Mouse (Mus musculus) urinary bladder, postnatal 4 days (tissue): Measurements from ENCODE around the gene Dnah5.

Experiments used
- DNase-seq, 2 experiments: peaks; one replicate each; pipeline ENCODE4 v3.0.0; 2021 to 2022; ENCODE audit warnings: low spot score in 2 of 2

Dnah5 gene

GRCm38 (mm10) chr15:28466591-28467247 is 263.2 kb downstream of the Dnah5 start:
- no peak for DNase-seq

- DNase-seq: no peak
Measured at GRCm38 (mm10) chr15:28473749-28474390, 270.3 kb downstream of the Dnah5 start.

- no peak for DNase-seq
Measured at GRCm38 (mm10) chr15:28502820-28503219, 299.3 kb downstream of the Dnah5 start.

- DNase-seq: no peak
Measured at GRCm38 (mm10) chr15:28515176-28515575, 311.6 kb downstream of the Dnah5 start.
